Mouse (Mus musculus): ENCODE measurements around the gene March4. TPM values are rescaled to one million over a fixed set of nuclear protein-coding genes. Genes with fewer than 3 reads are reported as not detected.

Gene March4
- total RNA-seq, 4 experiments from 2014 or later, result 14.1 to 16.4 (median 15.1) TPM

DNA sequence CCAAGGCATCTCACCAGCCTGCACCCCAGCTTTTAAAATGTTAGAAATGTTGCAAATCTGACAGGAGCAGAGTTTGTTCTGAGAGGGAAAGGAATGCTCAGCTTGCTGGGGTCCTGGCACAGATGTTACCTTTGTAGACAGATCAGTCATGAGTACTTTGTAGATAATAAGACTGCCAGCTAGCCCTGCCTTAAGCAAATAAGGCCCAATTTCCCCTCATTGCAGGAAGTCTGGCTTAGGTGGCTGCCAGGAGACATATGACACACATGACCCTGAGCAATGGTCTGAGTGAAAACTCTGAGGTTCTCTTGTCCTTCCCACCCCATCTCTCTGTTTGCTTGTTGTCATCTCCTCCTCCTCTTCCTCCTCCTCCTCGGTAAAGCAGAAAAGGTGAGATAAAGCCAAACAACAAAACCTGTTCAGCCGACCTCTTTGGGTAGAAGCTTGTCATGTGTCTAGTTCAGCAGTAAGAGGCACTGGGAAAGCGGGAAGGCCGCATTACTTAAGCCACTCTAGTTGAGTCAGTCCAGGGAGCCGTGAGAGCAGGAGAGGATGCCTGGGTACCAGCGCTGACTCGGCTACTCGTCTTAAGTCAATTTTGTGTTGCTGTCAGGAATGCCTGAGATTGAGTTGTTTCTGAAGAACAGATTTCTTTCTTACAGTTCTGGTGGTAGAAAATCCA, 136.9 kb downstream of the March4 start:
- no peak for DNase-seq (ENCODE audit: low spot score in 2 of 2)

DNA sequence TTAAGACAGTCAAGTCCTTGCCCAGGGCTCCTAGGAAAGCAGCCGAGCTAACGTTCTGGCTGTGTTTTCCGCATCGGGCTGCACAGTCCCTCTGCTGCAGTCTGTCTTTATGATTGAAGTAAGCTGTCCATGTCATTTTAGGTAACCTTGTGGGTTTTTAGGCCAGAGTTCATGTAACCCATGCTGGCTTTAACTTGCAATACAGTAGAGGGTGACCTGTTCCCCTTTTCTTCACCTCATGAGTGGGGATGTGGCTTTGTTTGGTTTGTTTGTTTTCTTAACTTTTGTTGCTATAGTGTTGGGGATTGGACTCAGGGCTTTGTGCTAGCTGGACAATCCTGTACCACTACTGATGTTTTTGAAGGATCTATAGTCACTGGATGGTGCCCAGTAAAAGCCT, 146.3 kb downstream of the March4 start:
- no peak for DNase-seq (ENCODE audit: low spot score in 2 of 2)

DNA sequence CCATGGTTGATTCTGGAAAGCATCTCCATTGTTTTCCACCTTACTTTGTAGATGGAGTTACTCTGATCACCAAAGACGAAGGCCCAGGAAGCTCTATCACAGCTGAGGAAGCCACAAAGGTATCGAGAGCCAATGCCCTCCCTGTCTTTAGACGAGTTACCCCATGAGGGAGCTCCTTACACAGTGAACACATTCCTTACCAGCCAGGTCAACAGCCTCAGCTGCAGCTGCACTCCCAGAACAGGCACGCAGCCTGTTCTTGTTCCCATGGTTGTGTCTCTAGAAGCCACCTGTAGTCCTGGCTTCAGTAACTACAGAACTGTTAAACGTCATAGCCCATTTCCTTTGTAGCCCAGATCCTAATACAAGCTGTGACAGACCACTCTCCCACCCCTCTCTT, 153.1 kb downstream of the March4 start:
- DNase-seq (ENCODE audit: low spot score in 2 of 2), result no peak

DNA sequence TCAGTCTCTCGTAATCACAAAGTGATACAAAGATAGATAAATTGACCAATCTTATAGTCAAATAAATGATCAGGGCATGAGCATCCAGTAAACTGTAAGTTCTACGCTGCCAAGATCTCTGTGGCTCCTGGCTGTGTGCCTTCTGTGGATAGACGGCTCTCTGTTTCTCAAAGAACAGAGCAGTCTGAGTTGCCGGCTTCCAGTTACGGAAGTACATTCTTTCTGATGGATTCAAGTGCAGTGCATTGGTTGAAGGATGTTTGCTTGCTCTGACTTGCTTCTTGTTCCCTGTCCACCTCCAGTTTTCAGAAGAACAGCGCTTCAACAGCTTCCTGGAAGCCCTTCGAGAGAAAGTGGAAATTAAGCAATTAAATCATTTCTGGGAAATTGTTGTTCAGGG, 153.7 kb downstream of the March4 start:
- peak in 1 of 2 experiments; percentile 10 for DNase-seq (ENCODE audit: low spot score in 2 of 2)

DNA sequence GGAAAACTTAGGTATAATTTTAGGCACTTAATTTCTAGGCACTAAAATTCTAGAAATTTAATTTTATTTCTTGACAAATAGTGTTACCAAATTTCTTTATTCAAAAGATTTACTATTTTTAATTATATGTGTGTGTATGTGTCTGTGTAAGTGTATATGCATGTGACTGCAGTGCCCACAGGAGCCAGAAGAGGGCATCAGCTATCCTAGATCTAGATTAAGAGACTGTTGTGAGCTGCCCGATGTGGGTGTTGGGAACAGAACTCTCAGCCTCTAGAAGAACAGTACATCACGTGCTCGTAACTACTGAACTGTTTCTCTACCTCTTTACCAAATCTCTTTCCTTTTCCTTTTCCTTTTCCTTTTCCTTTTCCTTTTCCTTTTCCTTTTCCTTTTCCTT, 156.2 kb downstream of the March4 start:
- DNase-seq (ENCODE audit: low spot score in 2 of 2), result no peak

DNA sequence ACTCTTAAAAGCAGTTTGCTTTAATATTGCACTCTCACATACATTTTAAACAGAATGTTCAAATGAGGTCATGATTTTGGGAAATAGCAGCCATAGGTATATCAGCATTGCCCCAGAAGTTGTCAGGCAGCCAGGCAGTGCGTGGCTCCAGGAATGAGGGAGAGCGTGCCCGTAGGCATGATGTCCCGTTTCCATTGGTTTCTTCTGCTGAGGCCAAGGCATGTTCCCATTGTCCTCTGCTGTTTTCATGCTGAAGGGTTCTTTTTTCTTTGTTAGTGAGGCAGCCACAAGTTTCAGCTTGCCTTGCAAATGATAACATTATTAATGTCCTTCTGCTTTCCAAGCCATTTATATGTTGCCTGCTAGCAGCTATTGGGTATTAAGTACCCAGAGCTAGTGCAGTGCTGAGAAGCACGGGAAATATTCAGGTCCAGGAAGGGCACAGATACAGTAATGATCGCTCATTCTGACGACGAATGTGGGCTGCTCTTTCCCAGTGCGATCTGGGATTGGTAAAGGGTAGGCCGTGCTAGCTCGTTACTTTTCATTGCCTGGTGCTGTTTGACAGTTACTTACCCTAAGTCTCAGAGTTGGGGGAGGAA, 156.9 kb downstream of the March4 start:
- DNase-seq (ENCODE audit: low spot score in 2 of 2), result no peak

DNA sequence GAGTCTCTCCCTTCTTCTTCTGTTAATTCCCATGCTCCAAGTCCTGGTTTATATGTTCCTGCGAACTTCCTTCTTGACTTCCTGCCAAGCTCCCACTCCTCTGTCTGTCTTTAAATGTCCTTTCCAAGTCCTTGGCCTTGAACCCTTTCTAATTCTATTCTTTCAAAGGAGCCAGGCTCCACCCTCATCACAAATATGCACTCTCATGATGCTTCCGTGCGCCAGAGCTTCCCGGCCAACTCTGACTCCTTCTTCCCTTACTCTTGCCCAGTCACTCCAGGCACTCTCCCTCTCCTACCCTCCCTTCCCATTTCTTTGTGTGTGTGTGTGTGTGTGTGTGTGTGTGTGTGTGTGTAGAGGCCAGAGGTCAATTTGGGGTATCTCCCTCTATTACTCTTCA, 158.6 kb downstream of the March4 start:
- no peak for DNase-seq (ENCODE audit: low spot score in 2 of 2)

Other genes starting within 250 kb of the March4 start
- gene Xrcc5, start 229.5 kb downstream of the March4 start, total RNA-seq (2022), result 10 to 100 TPM; 16.1 to 19.2 (median 16.6) TPM
- gene Smarcal1, start 46.3 kb upstream of the March4 start, total RNA-seq (2022), result 10 to 100 TPM; 59.3 to 66.1 (median 63.5) TPM
- gene Ankar, start 163.6 kb upstream of the March4 start, total RNA-seq (2022), result not detected
- gene Rpl37a, start 174.4 kb upstream of the March4 start, total RNA-seq (2022), result 100 to 1,000 TPM; 603 to 734 (median 658) TPM

All from layer of hippocampus, adult 8-10 months (tissue).